Mouse (Mus musculus) lung, embryonic 16.5 days (tissue): ENCODE results near the gene Ugt1a7c. TPM values are rescaled to one million over a fixed set of nuclear protein-coding genes. Genes with fewer than 3 reads are reported as not detected.

Experiments
- ATAC-seq: fragments of 200-750 bp; cut with Nextera tagmentation; 2 replicates; pipeline ENCODE4 v1.8.0; 2017; ENCODE audit warnings: low read depth, mild to moderate bottlenecking, moderate library complexity
- H3K27ac ChIP-seq: fragments of 300-500 bp; sonication (generic); 2 replicates; pipeline ENCODE4 v1.5.1; 2014; ENCODE audit warnings: mild to moderate bottlenecking, control low read depth, low read length
- H3K27me3 ChIP-seq: fragments of 300-500 bp; sonication (generic); 2 replicates; pipeline ENCODE4 v1.6.1; 2014; ENCODE audit warnings: low read depth, low read length, mixed read lengths; ENCODE audit not compliant: control insufficient read depth, insufficient read depth
- H3K36me3 ChIP-seq: fragments of 300-500 bp; sonication (generic); 2 replicates; pipeline ENCODE4 v1.6.1; 2014; ENCODE audit warnings: low read length; ENCODE audit not compliant: control insufficient read depth, insufficient read depth
- H3K4me1 ChIP-seq: fragments of 300-500 bp; sonication (generic); replicated peaks from 2 replicates; pipeline ENCODE4 v1.6.1; 2014; ENCODE audit warnings: low read length, mixed read lengths; ENCODE audit not compliant: control insufficient read depth, insufficient read depth
- H3K4me2 ChIP-seq: fragments of 300-500 bp; sonication (generic); 2 replicates; pipeline ENCODE4 v1.6.1; 2014; ENCODE audit warnings: low read depth, low read length, control low read depth
- H3K4me3 ChIP-seq: fragments of 300-500 bp; sonication (generic); 2 replicates; pipeline ENCODE4 v1.5.1; 2014; ENCODE audit warnings: mild to moderate bottlenecking, low read length, control low read depth
- H3K9ac ChIP-seq: fragments of 300-500 bp; sonication (generic); 2 replicates; pipeline ENCODE4 v1.6.1; 2014; ENCODE audit warnings: low read length, control low read depth
- H3K9me3 ChIP-seq: fragments of 300-500 bp; sonication (generic); 2 replicates; pipeline ENCODE4 v1.6.1; 2016; ENCODE audit warnings: low read length; ENCODE audit not compliant: control insufficient read depth
- WGBS: fragments of 180-500 bp; shearing (Covaris S2); extraction: QIAGEN DNeasy Blood & Tissue Kit; methylation state at CpG from one replicate; pipeline ENCODE4 v1.1.7; 2014; 5-methylcytosine and 5-hydroxymethylcytosine counted together
- polyA plus RNA-seq: library from polyadenylated mRNA; unstranded; fragments of >200 nt; fragmentation: Nextera tagmentation; extraction: Ambion mirVana; gene quantifications from 2 replicates; pipeline ENCODE4 v1.2.1, GENCODE M21; 2015

The Ugt1a7c gene
- polyA plus RNA-seq, 1 experiment from 2014 or later: 2.3 TPM

DNA sequence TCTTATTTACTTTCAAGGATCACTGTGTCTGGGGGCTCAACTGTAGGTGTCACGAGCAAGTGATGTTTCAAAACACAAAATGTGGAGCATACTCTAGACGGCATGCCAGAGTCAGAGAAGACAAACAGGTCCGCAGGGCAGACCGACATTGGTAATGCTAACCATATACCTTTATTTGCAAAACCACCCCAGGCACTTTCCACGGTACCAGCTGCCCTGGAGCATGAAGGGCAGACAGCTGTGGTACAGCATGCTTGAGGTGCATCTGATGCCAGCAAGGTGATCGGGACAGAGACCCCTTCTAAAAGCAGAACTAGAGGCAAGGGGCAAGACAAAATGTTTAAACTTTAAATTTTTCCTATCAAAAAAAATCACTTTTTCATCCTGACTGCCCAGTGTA, 168.1 kb downstream of the Ugt1a7c start:
- no peak overlapping the region for H3K4me2 ChIP-seq
- H3K27me3 ChIP-seq: no peaks in the 10 kb centered on the region
- no peaks in the 10 kb centered on the region for H3K9me3 ChIP-seq
- no peak overlapping the region for H3K27ac ChIP-seq
- WGBS: 73% methylated on average over 6 of the region's 6 CpGs
- no peak for ATAC-seq
- H3K36me3 ChIP-seq: peaks cover 85% of the 10 kb centered on the region
- no peak overlapping the region for H3K4me3 ChIP-seq
- no peak overlapping the region for H3K9ac ChIP-seq
- no peaks in the 10 kb centered on the region for H3K4me1 ChIP-seq

DNA sequence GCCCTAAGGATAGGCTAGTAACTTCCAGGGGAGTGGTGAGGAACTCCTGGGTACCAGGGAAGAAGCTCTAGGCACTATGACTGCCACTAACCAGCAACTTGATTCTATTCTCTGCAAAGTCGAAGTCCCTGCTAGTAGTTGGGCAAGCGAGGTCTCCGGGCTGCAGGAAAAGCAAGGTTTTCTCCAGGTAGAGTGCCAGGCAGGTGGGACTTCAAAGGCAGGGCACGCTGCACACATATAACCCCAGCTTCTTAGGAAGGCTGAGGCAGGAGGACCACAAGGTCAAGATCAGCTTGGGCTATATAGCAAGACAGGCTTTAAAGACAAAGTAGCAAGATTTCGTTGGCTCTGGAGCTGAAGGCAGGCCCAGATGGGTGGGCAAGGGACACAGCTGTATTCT, 168.9 kb downstream of the Ugt1a7c start:
- Histone ChIP-seq H3K4me3 (no peak overlapping the region), H3K9ac (no peak overlapping the region), H3K9me3 (no peaks in the 10 kb centered on the region), H3K27ac (no peak overlapping the region), H3K4me2 (no peak overlapping the region), H3K27me3 (no peaks in the 10 kb centered on the region), H3K36me3 (peaks cover 93% of the 10 kb centered on the region), H3K4me1 (no peaks in the 10 kb centered on the region)
- WGBS: 90% methylated on average over 5 of the region's 5 CpGs
- no peak for ATAC-seq

- WGBS: 80% methylated on average over 7 of the region's 7 CpGs
Measured at GRCm38 (mm10) chr1:88264237-88264868, 169.5 kb downstream of the Ugt1a7c start.

GRCm38 (mm10) chr1:88264869-88265240, 170.0 kb downstream of the Ugt1a7c start:
- H3K4me2 ChIP-seq: no peak overlapping the region
- no peak overlapping the region for H3K27ac ChIP-seq
- no peaks in the 10 kb centered on the region for H3K4me1 ChIP-seq
- no peak for ATAC-seq
- no peaks in the 10 kb centered on the region for H3K9me3 ChIP-seq
- peaks cover 100% of the 10 kb centered on the region for H3K36me3 ChIP-seq
- no peak overlapping the region for H3K9ac ChIP-seq
- WGBS: 77% methylated on average over 4 of the region's 4 CpGs
- no peak overlapping the region for H3K4me3 ChIP-seq
- no peaks in the 10 kb centered on the region for H3K27me3 ChIP-seq

More at GRCm38 (mm10) chr1:88264237-88264868, 169.5 kb downstream of the Ugt1a7c start:
- no peaks in the 10 kb centered on the region for H3K9me3 ChIP-seq
- no peak overlapping the region for H3K4me2 ChIP-seq
- H3K4me1 ChIP-seq: no peaks in the 10 kb centered on the region
- peaks cover 99% of the 10 kb centered on the region for H3K36me3 ChIP-seq
- no peak overlapping the region for H3K27ac ChIP-seq
- H3K9ac ChIP-seq: no peak overlapping the region
- no peak for ATAC-seq
- no peak overlapping the region for H3K4me3 ChIP-seq
- H3K27me3 ChIP-seq: no peaks in the 10 kb centered on the region

GRCm38 (mm10) chr1:88266123-88266522, 171.3 kb downstream of the Ugt1a7c start:
- H3K4me2 ChIP-seq: no peak overlapping the region
- 88% methylated on average over 13 of the region's 13 CpGs for WGBS
- H3K27ac ChIP-seq: no peak overlapping the region
- H3K9me3 ChIP-seq: no peaks in the 10 kb centered on the region
- no peak overlapping the region for H3K9ac ChIP-seq
- H3K4me1 ChIP-seq: no peaks in the 10 kb centered on the region
- no peaks in the 10 kb centered on the region for H3K27me3 ChIP-seq
- ATAC-seq: no peak
- H3K4me3 ChIP-seq: no peak overlapping the region
- H3K36me3 ChIP-seq: peaks cover 89% of the 10 kb centered on the region

GRCm38 (mm10) chr1:88267489-88267888, 172.6 kb downstream of the Ugt1a7c start:
- WGBS: 92% methylated on average over 6 of the region's 6 CpGs
- no peak overlapping the region for H3K4me2 ChIP-seq
- H3K9ac ChIP-seq: no peak overlapping the region
- H3K4me1 ChIP-seq: no peaks in the 10 kb centered on the region
- H3K27me3 ChIP-seq: no peaks in the 10 kb centered on the region
- peaks cover 88% of the 10 kb centered on the region for H3K36me3 ChIP-seq
- no peaks in the 10 kb centered on the region for H3K9me3 ChIP-seq
- no peak for ATAC-seq
- no peak overlapping the region for H3K27ac ChIP-seq
- no peak overlapping the region for H3K4me3 ChIP-seq

- Histone ChIP-seq H3K9me3 (no peaks in the 10 kb centered on the region), H3K27me3 (no peaks in the 10 kb centered on the region), H3K4me3 (no peak overlapping the region), H3K36me3 (peaks cover 87% of the 10 kb centered on the region), H3K9ac (no peak overlapping the region), H3K4me1 (no peaks in the 10 kb centered on the region), H3K4me2 (no peak overlapping the region), H3K27ac (no peak overlapping the region)
- no peak for ATAC-seq
- 80% methylated on average over 6 of the region's 6 CpGs for WGBS
Measured at GRCm38 (mm10) chr1:88268070-88268469, 173.2 kb downstream of the Ugt1a7c start.

Other genes with a start within 250 kb of the Ugt1a7c start
- 32.9 and 33.9 TPM in 2 replicates for gene Dgkd, start 241.8 kb upstream of the Ugt1a7c start, polyA plus RNA-seq
- gene Usp40, start 86.5 kb upstream of the Ugt1a7c start, polyA plus RNA-seq: 35.4 and 36.3 TPM in 2 replicates
- gene Ugt1a10, start 39.7 kb upstream of the Ugt1a7c start, polyA plus RNA-seq: not detected in 2 replicates
- gene Ugt1a9, start 24.3 kb upstream of the Ugt1a7c start, polyA plus RNA-seq: not detected in 2 replicates
- not detected in 2 replicates for gene Ugt1a8, start 7.2 kb upstream of the Ugt1a7c start, polyA plus RNA-seq
- 0.43 and 0.94 TPM in 2 replicates for gene Ugt1a6b, start 8.2 kb downstream of the Ugt1a7c start, polyA plus RNA-seq
- 3.7 and 3.9 TPM in 2 replicates for gene Ugt1a6a, start 39.7 kb downstream of the Ugt1a7c start, polyA plus RNA-seq
- not detected in 2 replicates for gene Ugt1a5, start 71.0 kb downstream of the Ugt1a7c start, polyA plus RNA-seq
- gene Ugt1a2, start 105.5 kb downstream of the Ugt1a7c start, polyA plus RNA-seq: not detected in 2 replicates
- 4.1 and 6.5 TPM in 2 replicates for gene Dnajb3, start 110.7 kb downstream of the Ugt1a7c start, polyA plus RNA-seq
- gene Ugt1a1, start 116.9 kb downstream of the Ugt1a7c start, polyA plus RNA-seq: not detected in 2 replicates
- gene Mroh2a, start 131.9 kb downstream of the Ugt1a7c start, polyA plus RNA-seq: 1.0 and 1.7 TPM in 2 replicates
- gene Hjurp, start 182.6 kb downstream of the Ugt1a7c start, polyA plus RNA-seq: 184 and 186 TPM in 2 replicates
- gene Trpm8, start 182.6 kb downstream of the Ugt1a7c start, polyA plus RNA-seq: 0.04 TPM in 1 of 2 replicates, not detected in the other